Mouse (Mus musculus) cerebellum, adult 2 months (tissue): ENCODE measurements at regions not wholly inside any gene's neighbourhood (a gene's known extent, or its start where the extent isn't known, plus 50 kb on each side); places are given as distances from the start of the nearest gene placed in this dataset.
A peak's percentile ranks its signal among the peaks of the same experiment; 100 is the strongest.

ENCODE experiments used
- DNase-seq, 2 experiments: peaks; one replicate each; pipeline ENCODE4 v3.0.0; 2021
- H3K27ac ChIP-seq: fragments of 200-500 bp; 2 replicates; pipeline ENCODE4 v1.5.1; 2012; ENCODE audit warnings: low read length, control low read depth, inconsistent platforms; ENCODE audit not compliant: insufficient read depth
- H3K27me3 ChIP-seq: fragments of 200-500 bp; 2 replicates; pipeline ENCODE4 v1.6.1; 2012; ENCODE audit warnings: inconsistent platforms, mild to moderate bottlenecking, low read length, moderate library complexity; ENCODE audit not compliant: control insufficient read depth, insufficient read depth
- H3K4me1 ChIP-seq: fragments of 200-500 bp; 2 replicates; pipeline ENCODE4 v1.6.1; 2011; ENCODE audit warnings: low read length; ENCODE audit not compliant: control insufficient read depth, insufficient read depth
- H3K4me3 ChIP-seq: fragments of 200-500 bp; replicated peaks from 2 replicates; pipeline ENCODE3; 2011; ENCODE audit warnings: mild to moderate bottlenecking, low read depth, low read length, control low read depth; ENCODE audit not compliant: insufficient read depth
- CTCF ChIP-seq: fragments of 200-500 bp; IDR thresholded peaks from 2 replicates; pipeline ENCODE4 v1.5.1; 2011; ENCODE audit warnings: low read depth, mild to moderate bottlenecking, control low read depth, low read length, moderate library complexity, borderline replicate concordance; ENCODE audit not compliant: insufficient read depth
- POLR2A ChIP-seq: fragments of 200-500 bp; IDR thresholded peaks from 2 replicates; pipeline ENCODE4 v1.6.1; 2011; ENCODE audit warnings: low read length, control low read depth, borderline replicate concordance; ENCODE audit not compliant: insufficient read depth
- WGBS: fragments of 180-500 bp; shearing (Covaris S2); methylation state at CpG from one replicate; pipeline ENCODE4 v1.1.7; 2018; 5-methylcytosine and 5-hydroxymethylcytosine counted together

- Histone ChIP-seq H3K4me1 (no peaks in the 10 kb centered on the region), H3K27me3 (no peaks in the 10 kb centered on the region), H3K4me3 (no peak overlapping the region), H3K27ac (no peak overlapping the region)
- DNase-seq, result no peak
- TF ChIP-seq POLR2A (no peak), CTCF (no peak)
Measured at GRCm38 (mm10) chr1:137364396-137364795, 404.1 kb upstream of the Nr5a2 start.

GRCm38 (mm10) chr1:137363969-137364368 lies 403.7 kb upstream of the Nr5a2 start:
- Histone ChIP-seq H3K4me3 (no peak overlapping the region), H3K27me3 (no peaks in the 10 kb centered on the region), H3K4me1 (no peaks in the 10 kb centered on the region), H3K27ac (no peak overlapping the region)
- no peak for DNase-seq
- WGBS, result 62% methylated on average over 2 of the region's 2 CpGs
- TF ChIP-seq CTCF, result no peak
- no peak for TF ChIP-seq POLR2A

- no peak for TF ChIP-seq POLR2A
- no peak for TF ChIP-seq CTCF
- Histone ChIP-seq H3K27me3 (no peaks in the 10 kb centered on the region), H3K4me1 (no peaks in the 10 kb centered on the region), H3K4me3 (no peak overlapping the region), H3K27ac (no peak overlapping the region)
- WGBS, result 24% methylated on average over 1 of the region's 1 CpGs
- no peak for DNase-seq
Measured at GRCm38 (mm10) chr1:137363561-137363960, 403.3 kb upstream of the Nr5a2 start.

GRCm38 (mm10) chr1:137360688-137361570 lies 400.7 kb upstream of the Nr5a2 start:
- Histone ChIP-seq H3K27ac (no peak overlapping the region), H3K27me3 (no peaks in the 10 kb centered on the region), H3K4me3 (no peak overlapping the region), H3K4me1 (no peaks in the 10 kb centered on the region)
- DNase-seq, result no peak
- no peak for TF ChIP-seq POLR2A
- TF ChIP-seq CTCF, result no peak
- WGBS, result 79% methylated on average over 16 of the region's 16 CpGs

GRCm38 (mm10) chr1:137355941-137356512 lies 395.8 kb upstream of the Nr5a2 start:
- no peak overlapping the region for H3K4me3 ChIP-seq
- WGBS, result 47% methylated on average over 4 of the region's 4 CpGs

GRCm38 (mm10) chr1:137352390-137353027 lies 392.3 kb upstream of the Nr5a2 start:
- no peaks in the 10 kb centered on the region for H3K27me3 ChIP-seq
- no peaks in the 10 kb centered on the region for H3K4me1 ChIP-seq
- no peak overlapping the region for H3K4me3 ChIP-seq
- no peak for DNase-seq
- TF ChIP-seq CTCF, result no peak
- WGBS, result 93% methylated on average over 5 of the region's 5 CpGs
- no peak overlapping the region for H3K27ac ChIP-seq

More at GRCm38 (mm10) chr1:137355941-137356512, 395.8 kb upstream of the Nr5a2 start:
- H3K27ac ChIP-seq, result no peak overlapping the region
- H3K27me3 ChIP-seq, result no peaks in the 10 kb centered on the region
- no peaks in the 10 kb centered on the region for H3K4me1 ChIP-seq
- no peak for TF ChIP-seq CTCF
- TF ChIP-seq POLR2A, result no peak
- DNase-seq, result no peak

- WGBS, result 95% methylated on average over 2 of the region's 2 CpGs
- no peaks in the 10 kb centered on the region for H3K4me1 ChIP-seq
- TF ChIP-seq POLR2A (no peak), CTCF (0 out of 2 replicates have a peak, but pooled peaks have one; percentile 11)
Measured at GRCm38 (mm10) chr1:137334137-137334536, 373.9 kb upstream of the Nr5a2 start.

GRCm38 (mm10) chr1:137332108-137332769 lies 372.0 kb upstream of the Nr5a2 start:
- 56% methylated on average over 8 of the region's 8 CpGs for WGBS

More at GRCm38 (mm10) chr1:137334137-137334536, 373.9 kb upstream of the Nr5a2 start:
- H3K4me3 ChIP-seq, result no peak overlapping the region
- no peak overlapping the region for H3K27ac ChIP-seq
- no peak for DNase-seq
- no peaks in the 10 kb centered on the region for H3K27me3 ChIP-seq

More at GRCm38 (mm10) chr1:137332108-137332769, 372.0 kb upstream of the Nr5a2 start:
- TF ChIP-seq POLR2A, result no peak
- TF ChIP-seq CTCF, result peak; percentile 35; the same call in 1 of the 2 replicates
- DNase-seq, result no peak
- H3K27ac ChIP-seq, result no peak overlapping the region
- no peaks in the 10 kb centered on the region for H3K27me3 ChIP-seq
- H3K4me1 ChIP-seq, result no peaks in the 10 kb centered on the region
- H3K4me3 ChIP-seq, result no peak overlapping the region
